Mouse (Mus musculus) forebrain, embryonic 12.5 days (tissue): ENCODE measurements around the gene Dennd2a. TPM values are rescaled to one million over a fixed set of nuclear protein-coding genes. Genes with fewer than 3 reads are reported as not detected.
A peak's percentile ranks its signal among the peaks of the same experiment; 100 is the strongest.
"Not testable (repeated sequence)": the region's sequence is repeated elsewhere in the genome, so short reads cannot be mapped to it uniquely, and the experiment has no call there.

Experiments
- ATAC-seq: fragments of 200-750 bp; cut with Nextera tagmentation; 2 replicates; pipeline ENCODE4 v1.8.0; 2017; ENCODE audit warnings: moderate TSS enrichment; ENCODE audit not compliant: low FRiP score
- H3K27ac ChIP-seq: fragments of 300-500 bp; sonication (generic); 2 replicates; pipeline ENCODE4 v1.5.1; 2016; ENCODE audit warnings: mild to moderate bottlenecking
- H3K27me3 ChIP-seq: fragments of 300-500 bp; sonication (generic); 2 replicates; pipeline ENCODE4 v1.6.1; 2016; ENCODE audit warnings: mild to moderate bottlenecking
- H3K36me3 ChIP-seq: fragments of 300-500 bp; sonication (generic); replicated peaks from 2 replicates; pipeline ENCODE4 v1.6.1; 2016; ENCODE audit warnings: mild to moderate bottlenecking
- H3K4me1 ChIP-seq: fragments of 300-500 bp; sonication (generic); 2 replicates; pipeline ENCODE4 v1.6.1; 2016
- H3K4me2 ChIP-seq: fragments of 300-500 bp; sonication (generic); 2 replicates; pipeline ENCODE4 v1.6.1; 2016; ENCODE audit warnings: mild to moderate bottlenecking, moderate library complexity
- H3K4me3 ChIP-seq: fragments of 300-500 bp; sonication (generic); replicated peaks from 2 replicates; pipeline ENCODE4 v1.5.1; 2016; ENCODE audit warnings: mild to moderate bottlenecking
- H3K9ac ChIP-seq: fragments of 300-500 bp; sonication (generic); 2 replicates; pipeline ENCODE4 v1.6.1; 2016; ENCODE audit warnings: mild to moderate bottlenecking
- H3K9me3 ChIP-seq: fragments of 300-500 bp; sonication (generic); 2 replicates; pipeline ENCODE4 v1.6.1; 2016
- WGBS: fragments of 180-500 bp; shearing (Covaris S2); methylation state at CpG from one replicate; pipeline ENCODE4 v1.1.7; 2016; 5-methylcytosine and 5-hydroxymethylcytosine counted together
- polyA plus RNA-seq: library from polyadenylated mRNA; unstranded; fragments of >200 nt; fragmentation: Nextera tagmentation; extraction: Ambion mirVana; gene quantifications from 2 replicates; pipeline ENCODE4 v1.2.1, GENCODE M21; 2016

The Dennd2a gene
- polyA plus RNA-seq, 1 experiment from 2014 or later = 37.6 TPM

- no peak overlapping the region for H3K9ac ChIP-seq
- 82% methylated on average over 8 of the region's 8 CpGs for WGBS
- H3K4me2 ChIP-seq = no peak overlapping the region
- H3K27ac ChIP-seq = no peak overlapping the region
- no peak overlapping the region for H3K4me3 ChIP-seq
- no peak for ATAC-seq
- H3K4me1 ChIP-seq = no peaks in the 10 kb centered on the region
- peaks cover 7% of the 10 kb centered on the region for H3K36me3 ChIP-seq
- 0 out of 2 replicates have a peak, but pooled peaks cover 5% of the 10 kb centered on the region for H3K9me3 ChIP-seq
- H3K27me3 ChIP-seq = peaks cover 3% of the 10 kb centered on the region; the same call in 1 of the 2 replicates
Measured at GRCm38 (mm10) chr6:39455339-39456160, 102.1 kb downstream of the Dennd2a start.

GRCm38 (mm10) chr6:39454616-39455015 lies 103.1 kb downstream of the Dennd2a start:
- WGBS = 65% methylated on average over 2 of the region's 2 CpGs
- H3K4me1 ChIP-seq = no peaks in the 10 kb centered on the region; the same call in 1 of the 2 replicates
- H3K9ac ChIP-seq = no peak overlapping the region
- no peak overlapping the region for H3K4me3 ChIP-seq
- no peak overlapping the region for H3K4me2 ChIP-seq
- no peak overlapping the region for H3K27ac ChIP-seq
- no peaks in the 10 kb centered on the region for H3K36me3 ChIP-seq
- H3K9me3 ChIP-seq = no peaks in the 10 kb centered on the region
- peaks cover 3% of the 10 kb centered on the region; the same call in 1 of the 2 replicates for H3K27me3 ChIP-seq
- no peak for ATAC-seq

GRCm38 (mm10) chr6:39453564-39453963 lies 104.1 kb downstream of the Dennd2a start:
- H3K27me3 ChIP-seq = peaks cover 3% of the 10 kb centered on the region; the same call in 1 of the 2 replicates
- WGBS = 89% methylated on average over 4 of the region's 4 CpGs
- H3K36me3 ChIP-seq = no peaks in the 10 kb centered on the region
- H3K4me1 ChIP-seq = no peaks in the 10 kb centered on the region; the same call in 1 of the 2 replicates
- no peak overlapping the region for H3K27ac ChIP-seq
- no peak overlapping the region for H3K9ac ChIP-seq
- H3K4me3 ChIP-seq = no peak overlapping the region
- no peaks in the 10 kb centered on the region for H3K9me3 ChIP-seq
- H3K4me2 ChIP-seq = no peak overlapping the region
- ATAC-seq = no peak

GRCm38 (mm10) chr6:39451033-39451432 lies 106.6 kb downstream of the Dennd2a start:
- Histone ChIP-seq H3K27ac (no peak overlapping the region), H3K9ac (no peak overlapping the region), H3K4me2 (no peak overlapping the region), H3K4me1 (no peaks in the 10 kb centered on the region; the same call in 1 of the 2 replicates), H3K27me3 (peaks cover 3% of the 10 kb centered on the region; the same call in 1 of the 2 replicates), H3K36me3 (no peaks in the 10 kb centered on the region), H3K9me3 (no peaks in the 10 kb centered on the region), H3K4me3 (no peak overlapping the region)
- WGBS = 80% methylated on average over 3 of the region's 3 CpGs
- ATAC-seq = no peak

- WGBS = 87% methylated on average over 4 of the region's 4 CpGs
Measured at GRCm38 (mm10) chr6:39450580-39450979, 107.1 kb downstream of the Dennd2a start.

GRCm38 (mm10) chr6:39447429-39448185 lies 110.1 kb downstream of the Dennd2a start:
- H3K4me2 ChIP-seq = no peak overlapping the region
- no peaks in the 10 kb centered on the region; the same call in 1 of the 2 replicates for H3K4me1 ChIP-seq
- H3K36me3 ChIP-seq = no peaks in the 10 kb centered on the region
- H3K9me3 ChIP-seq = no peaks in the 10 kb centered on the region
- ATAC-seq = no peak
- 48% methylated on average over 4 of the region's 4 CpGs for WGBS
- H3K27me3 ChIP-seq = no peaks in the 10 kb centered on the region
- no peak overlapping the region for H3K4me3 ChIP-seq
- H3K9ac ChIP-seq = no peak overlapping the region
- no peak overlapping the region for H3K27ac ChIP-seq

More at GRCm38 (mm10) chr6:39450580-39450979, 107.1 kb downstream of the Dennd2a start:
- Histone ChIP-seq H3K9ac (no peak overlapping the region), H3K27ac (no peak overlapping the region), H3K4me1 (no peaks in the 10 kb centered on the region; the same call in 1 of the 2 replicates), H3K4me2 (no peak overlapping the region), H3K36me3 (no peaks in the 10 kb centered on the region), H3K9me3 (no peaks in the 10 kb centered on the region), H3K27me3 (peaks cover 3% of the 10 kb centered on the region; the same call in 1 of the 2 replicates), H3K4me3 (no peak overlapping the region)
- no peak for ATAC-seq

- WGBS = 3% methylated on average over 19 of the region's 19 CpGs
- H3K27ac ChIP-seq = no peak overlapping the region
- H3K36me3 ChIP-seq = no peaks in the 10 kb centered on the region
- H3K4me3 ChIP-seq = no peak overlapping the region; the same call in 1 of the 2 replicates
- H3K9me3 ChIP-seq = no peaks in the 10 kb centered on the region
- peak overlapping the region; percentile 3; the same call in 1 of the 2 replicates for H3K4me2 ChIP-seq
- H3K27me3 ChIP-seq = no peaks in the 10 kb centered on the region
- no peak for ATAC-seq
- H3K4me1 ChIP-seq = no peaks in the 10 kb centered on the region; the same call in 1 of the 2 replicates
- no peak overlapping the region for H3K9ac ChIP-seq
Measured at GRCm38 (mm10) chr6:39445801-39446572, 111.7 kb downstream of the Dennd2a start.

- Histone ChIP-seq H3K27me3 (no peaks in the 10 kb centered on the region), H3K9ac (no peak overlapping the region), H3K4me1 (no peaks in the 10 kb centered on the region), H3K36me3 (no peaks in the 10 kb centered on the region), H3K9me3 (no peaks in the 10 kb centered on the region), H3K4me2 (no peak overlapping the region), H3K27ac (no peak overlapping the region), H3K4me3 (no peak overlapping the region)
- ATAC-seq = no peak
Measured at GRCm38 (mm10) chr6:39442786-39443287, 114.8 kb downstream of the Dennd2a start.

- Histone ChIP-seq H3K4me2 (no peak overlapping the region), H3K4me1 (no peaks in the 10 kb centered on the region), H3K9me3 (no peaks in the 10 kb centered on the region), H3K9ac (no peak overlapping the region), H3K27me3 (no peaks in the 10 kb centered on the region), H3K36me3 (no peaks in the 10 kb centered on the region), H3K27ac (no peak overlapping the region), H3K4me3 (no peak overlapping the region)
- ATAC-seq = no peak
Measured at GRCm38 (mm10) chr6:39440207-39440606, 117.5 kb downstream of the Dennd2a start.

GRCm38 (mm10) chr6:39437519-39437918 lies 120.1 kb downstream of the Dennd2a start:
- ATAC-seq = not testable (repeated sequence)
- 91% methylated on average over 6 of the region's 6 CpGs for WGBS

GRCm38 (mm10) chr6:39435875-39436274 lies 121.8 kb downstream of the Dennd2a start:
- Histone ChIP-seq H3K4me3 (no peak overlapping the region), H3K36me3 (no peaks in the 10 kb centered on the region), H3K27ac (no peak overlapping the region), H3K9me3 (no peaks in the 10 kb centered on the region), H3K4me1 (peaks cover 4% of the 10 kb centered on the region; the same call in 1 of the 2 replicates), H3K9ac (no peak overlapping the region), H3K27me3 (no peaks in the 10 kb centered on the region), H3K4me2 (no peak overlapping the region)
- WGBS = 90% methylated on average over 5 of the region's 5 CpGs
- ATAC-seq = no peak

More at GRCm38 (mm10) chr6:39437519-39437918, 120.1 kb downstream of the Dennd2a start:
- not testable (repeated sequence) for H3K9me3 ChIP-seq, H3K4me3 ChIP-seq, H3K4me1 ChIP-seq, H3K36me3 ChIP-seq, H3K9ac ChIP-seq, H3K27ac ChIP-seq, H3K4me2 ChIP-seq, H3K27me3 ChIP-seq
